Mouse (Mus musculus) neural tube, embryonic 14.5 days (tissue): ENCODE data around the gene Pdss1. TPM values are rescaled to one million over a fixed set of nuclear protein-coding genes. Genes with fewer than 3 reads are reported as not detected.

Experiments
- polyA plus RNA-seq: library from polyadenylated mRNA; unstranded; fragments of >200 nt; fragmentation: Nextera tagmentation; extraction: Ambion mirVana; gene quantifications from 2 replicates; pipeline ENCODE4 v1.2.1, GENCODE M21; 2014

Gene Pdss1
- polyA plus RNA-seq, 1 experiment from 2014 or later = 27.9 TPM

Other genes starting within 250 kb of the Pdss1 start
- 0.88 and 1.3 TPM in 2 replicates for gene Apbb1ip, start 121.4 kb upstream of the Pdss1 start, polyA plus RNA-seq
- 58.9 and 64.8 TPM in 2 replicates for gene Abi1, start 144.7 kb downstream of the Pdss1 start, polyA plus RNA-seq
- gene Acbd5, start 172.6 kb downstream of the Pdss1 start, polyA plus RNA-seq = 70.0 and 78.3 TPM in 2 replicates